Mouse (Mus musculus) embryo, embryonic 11 days (tissue): ENCODE measurements around the gene Sptlc3.

Experiments
- DNase-seq: peaks from one replicate; pipeline ENCODE4 v3.0.0-alpha.2; 2015

Gene Sptlc3

GRCm38 (mm10) chr2:139641757-139642385 lies 148.2 kb downstream of the Sptlc3 start:
- DNase-seq = no peak

- no peak for DNase-seq
Observed at GRCm38 (mm10) chr2:139649518-139649917, 155.8 kb downstream of the Sptlc3 start.

DNA sequence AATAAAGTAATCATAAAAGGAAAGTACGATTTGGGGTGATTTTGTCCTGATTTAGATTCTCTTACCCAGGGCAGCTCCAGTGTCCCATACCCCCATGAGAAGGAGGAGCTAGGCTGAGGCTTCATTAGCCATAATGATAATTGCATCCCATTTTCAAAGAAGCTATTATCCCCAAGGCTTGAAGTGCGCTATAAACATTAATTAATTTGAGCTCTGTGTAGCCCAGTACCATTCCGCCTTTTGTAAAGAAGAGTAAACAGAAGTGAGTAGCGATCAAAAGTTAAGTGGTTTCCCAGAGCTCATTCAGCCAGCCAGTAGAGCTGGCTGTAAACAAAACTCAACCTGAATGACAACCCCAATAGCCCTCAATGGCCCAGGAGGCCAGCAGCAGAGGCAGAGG lies 163.0 kb downstream of the Sptlc3 start:
- DNase-seq = no peak

- DNase-seq = no peak
Observed at GRCm38 (mm10) chr2:139671838-139672237, 178.1 kb downstream of the Sptlc3 start.

GRCm38 (mm10) chr2:139672371-139672770 lies 178.7 kb downstream of the Sptlc3 start:
- no peak for DNase-seq

DNA sequence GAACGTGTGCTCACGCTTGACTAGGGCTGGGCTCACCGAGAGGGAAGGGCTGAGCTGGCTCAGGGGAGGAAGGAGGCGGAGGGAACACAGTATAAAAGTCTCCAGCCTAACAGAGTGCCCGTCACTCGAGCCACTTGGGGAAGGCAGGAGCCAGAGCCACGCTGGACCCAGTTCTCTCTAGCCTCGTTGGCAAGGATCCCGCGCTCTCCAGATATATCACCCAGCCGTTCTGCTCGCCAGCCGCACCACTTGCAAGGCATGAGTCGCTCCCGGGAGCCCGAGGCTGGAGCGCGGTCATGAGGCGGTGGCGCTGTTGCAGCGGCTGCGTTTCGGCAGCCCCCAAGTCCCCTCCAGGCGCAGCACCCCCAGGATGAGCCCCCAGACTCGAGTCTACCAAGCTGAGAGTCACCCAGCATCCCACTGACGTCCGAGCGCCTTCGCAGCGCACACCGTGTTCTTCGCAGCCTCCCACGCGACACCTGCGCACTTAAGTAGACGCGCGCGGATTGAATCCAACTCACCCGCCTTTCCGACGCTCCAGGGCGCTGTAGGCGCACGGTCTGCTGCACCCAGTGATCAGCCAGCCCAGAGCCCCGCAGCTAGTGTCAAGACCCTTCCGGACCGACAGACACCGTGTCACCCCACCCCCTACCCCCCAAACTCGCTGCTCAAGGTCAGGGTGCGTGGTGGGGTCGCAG lies 183.5 kb downstream of the Sptlc3 start:
- peak; percentile 78 for DNase-seq

DNA sequence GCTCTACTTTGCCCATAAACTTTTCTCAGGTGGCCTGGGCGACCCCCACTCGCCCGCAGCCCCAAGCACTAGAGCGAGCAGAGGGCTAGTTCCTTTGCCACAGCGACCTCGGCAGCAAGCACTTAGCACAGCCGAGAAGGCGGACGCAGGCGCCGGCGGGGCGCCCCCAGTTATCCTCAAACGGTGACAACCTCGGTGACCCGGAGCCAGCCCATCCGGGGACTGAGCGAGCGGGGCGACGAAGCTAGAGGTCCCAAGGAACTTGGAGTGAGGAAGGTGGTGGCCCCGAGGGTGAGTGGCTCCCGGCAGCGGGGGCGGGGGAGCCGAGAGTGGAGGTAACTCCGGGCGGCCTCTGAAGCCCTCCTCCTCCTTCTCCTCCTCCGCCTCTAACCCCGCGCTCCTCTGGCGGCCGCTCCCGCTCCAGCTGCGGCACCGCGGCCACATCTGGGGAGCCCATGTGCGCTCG lies 184.1 kb downstream of the Sptlc3 start, which contains the start of gene Ism1:
Ism1 (plus strand) TSS at position 370 of the 466 bp plus-strand sequence.
- DNase-seq = peak; percentile 75

DNA sequence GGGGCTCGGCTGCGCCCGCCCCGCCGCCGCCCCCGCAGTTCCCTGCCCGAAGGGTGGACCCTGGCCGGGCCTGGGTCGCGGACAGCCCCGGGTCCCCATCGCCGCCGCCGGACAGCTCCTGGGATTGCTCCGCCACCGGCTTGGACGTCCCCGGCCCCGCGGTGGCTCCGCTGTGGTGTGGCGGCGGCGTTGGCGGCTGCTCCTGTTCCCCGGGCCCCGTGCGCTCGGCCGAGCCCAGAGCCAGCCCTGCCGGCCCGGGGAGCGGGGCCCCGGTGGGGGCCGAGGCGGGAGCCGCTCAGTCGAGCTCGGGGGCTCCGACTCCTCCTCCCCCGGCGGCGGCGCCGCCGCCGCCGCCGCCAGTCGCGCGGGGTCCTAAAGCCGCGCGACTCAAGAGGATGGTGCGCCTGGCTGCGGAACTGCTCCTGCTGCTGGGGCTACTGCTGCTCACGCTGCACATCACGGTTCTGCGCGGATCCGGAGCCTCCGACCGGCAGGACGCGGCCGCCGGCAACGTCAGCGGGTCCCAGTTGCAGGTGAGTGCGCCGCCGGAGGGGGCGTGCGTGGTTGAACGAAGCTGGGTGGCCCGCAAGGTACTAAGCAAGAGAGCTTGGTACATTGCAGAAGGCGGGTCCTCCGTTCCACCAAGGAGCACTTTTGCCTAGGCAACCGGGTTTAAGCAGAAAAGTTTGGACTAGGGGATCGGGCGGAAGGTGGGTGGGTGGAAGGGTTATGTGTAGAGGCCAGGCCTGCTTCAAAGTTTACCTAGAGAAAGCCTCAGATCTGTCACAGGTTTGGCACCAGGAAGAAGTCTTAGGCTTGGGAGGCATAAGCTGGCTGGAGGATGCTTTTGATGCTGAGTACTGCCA lies 184.8 kb downstream of the Sptlc3 start:
- DNase-seq = peak; percentile 87

- no peak for DNase-seq
Observed at GRCm38 (mm10) chr2:139682540-139682939, 188.8 kb downstream of the Sptlc3 start.
